Mouse (Mus musculus): ENCODE results near the gene Ranbp10.

DNA sequence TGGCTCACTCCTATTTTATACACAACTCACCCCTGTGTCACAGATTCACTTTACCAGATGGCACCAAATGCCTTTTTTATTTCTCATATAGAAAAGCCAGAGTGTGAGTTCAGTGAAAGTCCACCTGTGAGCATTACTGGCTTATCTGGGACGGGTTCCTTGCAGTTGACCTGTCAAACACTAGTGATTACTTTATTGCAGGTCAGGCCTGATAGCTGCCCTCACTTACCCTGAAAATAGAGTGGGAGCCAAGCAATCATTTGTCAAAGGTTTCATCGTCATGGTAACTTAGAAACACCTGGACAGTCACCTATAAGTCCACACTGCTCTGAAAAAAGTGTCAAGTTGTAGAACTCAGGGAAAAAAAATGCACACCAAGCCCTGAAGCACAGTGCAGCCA is 72.5 kb downstream of the Ranbp10 start:
- TF ChIP-seq CTCF (IDR thresholded peaks at IDR 0.05; ENCODE audit: extremely low read depth, insufficient read depth, low read length) (no peak), POLR2A (IDR thresholded peaks at IDR 0.05; ENCODE audit: extremely low read depth, insufficient read depth, low read length) (no peak)
